Mouse (Mus musculus): ENCODE results near the gene Fam83g.

Fam83g gene

GRCm38 (mm10) chr11:61652686-61653447 is 31.0 kb upstream of the Fam83g start, which contains the start of gene Grap:
Grap (plus strand) TSS chr11:61653265.
- DNase-seq: no peak

DNA sequence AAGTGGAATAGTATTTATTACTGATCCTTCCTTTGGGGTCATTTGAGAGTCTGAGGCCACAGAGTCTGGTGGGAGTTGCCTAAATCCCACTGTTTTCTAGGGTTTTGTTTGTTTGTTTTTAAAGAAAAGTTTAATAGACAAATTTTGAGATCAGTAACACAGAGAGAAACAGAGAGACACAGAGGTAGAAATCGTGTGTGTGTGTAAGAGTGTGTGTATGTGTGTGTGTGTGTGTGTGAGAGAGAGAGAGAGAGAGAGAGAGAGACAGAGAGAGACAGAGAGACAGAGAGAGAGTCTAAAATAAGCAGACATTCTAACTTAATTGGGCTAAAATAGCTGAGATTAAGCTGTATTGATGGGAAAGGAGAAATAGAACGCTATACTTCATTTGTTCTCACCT is 30.3 kb upstream of the Fam83g start:
- DNase-seq: no peak

- DNase-seq: no peak
Measured at GRCm38 (mm10) chr11:61654786-61655311, 29.0 kb upstream of the Fam83g start.

GRCm38 (mm10) chr11:61655649-61656048 is 28.2 kb upstream of the Fam83g start:
- DNase-seq: no peak

DNA sequence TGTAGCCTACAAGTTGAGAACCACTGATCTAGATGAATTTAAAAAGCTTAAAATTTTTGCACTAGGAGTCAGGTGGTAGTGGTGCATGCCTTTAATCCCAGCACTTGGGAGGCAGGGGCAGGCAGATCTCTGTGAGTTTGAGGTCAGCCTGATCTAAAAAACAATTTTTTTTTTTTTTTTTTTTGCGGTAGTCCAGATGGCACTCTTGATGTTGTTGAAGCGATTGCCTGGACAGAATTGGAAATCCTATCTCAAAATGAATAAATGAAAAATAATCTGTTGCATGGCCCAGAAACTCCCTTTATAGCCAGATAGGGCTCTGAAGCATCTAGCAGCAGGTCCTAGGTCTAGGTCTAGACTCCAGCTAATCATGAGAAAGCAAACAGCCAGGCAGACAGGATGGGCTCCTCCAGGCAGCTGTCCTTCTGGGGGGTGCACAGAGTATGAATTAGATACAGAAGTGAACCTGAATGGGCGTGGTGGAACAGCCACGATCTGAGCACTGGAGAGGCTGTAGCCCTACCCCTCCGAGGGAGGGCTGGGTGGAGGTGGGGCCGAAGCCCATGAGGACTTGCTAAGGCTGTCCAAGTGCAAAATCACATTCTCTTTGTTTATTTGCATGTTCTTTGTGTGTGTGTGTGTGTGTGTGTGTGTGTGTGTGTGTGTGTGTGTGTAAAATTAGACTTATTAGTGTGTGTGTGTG is 27.6 kb upstream of the Fam83g start:
- DNase-seq: no peak

DNA sequence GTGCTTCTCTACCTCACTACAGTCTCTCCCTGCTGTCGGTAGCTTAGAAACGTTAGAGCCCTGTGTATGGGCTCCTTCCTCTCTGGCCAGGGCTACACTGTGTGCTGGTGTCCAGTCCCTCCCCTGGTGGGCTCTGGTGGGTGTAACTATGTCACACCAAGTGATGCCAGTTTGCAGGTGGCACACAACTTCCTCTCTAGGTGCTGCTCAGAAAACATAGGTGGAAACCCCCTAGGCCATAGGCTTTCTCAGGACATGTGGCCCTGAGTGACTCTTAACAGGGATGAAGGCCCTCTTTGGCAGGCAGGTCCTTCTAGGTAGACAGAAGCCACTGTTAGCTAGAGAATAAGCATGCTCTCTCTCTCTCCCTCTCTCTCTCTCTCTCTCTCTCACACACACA is 26.5 kb upstream of the Fam83g start:
- DNase-seq: no peak

- no peak for DNase-seq
Measured at GRCm38 (mm10) chr11:61658360-61658922, 25.4 kb upstream of the Fam83g start.

DNA sequence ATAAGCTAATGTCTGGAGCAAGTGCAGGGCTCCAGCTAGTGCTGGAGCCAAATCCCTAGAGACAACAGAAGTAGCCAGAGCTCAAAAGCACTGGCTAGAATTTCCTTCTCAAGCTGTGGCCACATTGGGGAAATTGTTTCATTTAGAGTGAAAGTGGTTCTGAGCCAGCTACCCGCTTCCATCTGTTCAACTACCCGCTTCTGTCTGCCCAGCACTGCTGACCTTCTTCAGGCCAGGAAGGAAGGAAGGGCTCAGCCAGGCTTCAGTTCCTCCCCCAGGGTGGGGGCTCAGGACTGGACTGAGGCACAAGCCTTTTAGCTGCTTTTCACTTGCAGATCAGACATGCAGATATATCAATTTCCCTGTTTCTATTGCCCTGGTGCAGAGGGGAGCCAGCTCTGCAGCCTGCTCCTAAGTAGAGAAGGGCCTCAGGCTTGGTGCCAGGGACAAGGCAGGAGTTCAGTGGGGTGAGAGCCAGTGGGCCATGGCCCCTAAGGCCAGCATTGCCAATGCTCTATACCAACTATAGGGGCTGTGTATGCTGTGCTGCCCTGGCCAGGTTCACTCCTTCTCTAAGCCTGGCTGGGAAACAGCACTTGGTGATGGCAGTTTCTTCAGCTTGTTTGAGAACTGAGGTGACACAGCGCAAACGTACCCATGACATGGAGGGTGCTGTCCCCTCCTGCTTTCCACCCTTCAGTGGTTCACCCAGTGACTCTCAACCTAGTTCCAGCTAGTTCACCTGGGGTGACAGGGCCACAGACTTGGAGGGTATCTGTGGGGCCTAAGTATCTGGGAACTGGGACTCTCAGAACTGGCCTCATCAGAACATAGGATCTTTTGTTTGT is 24.7 kb upstream of the Fam83g start:
- DNase-seq: no peak

DNA sequence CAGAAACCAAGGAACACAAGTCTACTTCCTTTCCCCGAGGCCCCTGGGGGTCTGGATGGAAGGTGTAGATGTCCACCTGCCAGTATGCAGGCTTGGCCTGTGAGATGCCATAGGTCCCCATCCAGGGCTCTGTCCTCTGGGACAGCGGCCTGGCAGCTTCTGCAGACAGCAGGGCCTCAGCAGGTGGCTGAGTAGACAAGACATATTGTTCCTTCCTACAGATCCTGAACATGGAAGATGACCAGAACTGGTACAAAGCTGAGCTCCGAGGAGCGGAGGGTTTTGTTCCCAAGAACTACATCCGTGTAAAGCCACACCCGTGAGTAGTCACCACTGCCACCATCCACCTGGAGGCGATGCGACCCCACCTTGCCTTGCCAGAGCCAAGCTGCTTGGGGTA is 23.9 kb upstream of the Fam83g start:
- DNase-seq: no peak

DNA sequence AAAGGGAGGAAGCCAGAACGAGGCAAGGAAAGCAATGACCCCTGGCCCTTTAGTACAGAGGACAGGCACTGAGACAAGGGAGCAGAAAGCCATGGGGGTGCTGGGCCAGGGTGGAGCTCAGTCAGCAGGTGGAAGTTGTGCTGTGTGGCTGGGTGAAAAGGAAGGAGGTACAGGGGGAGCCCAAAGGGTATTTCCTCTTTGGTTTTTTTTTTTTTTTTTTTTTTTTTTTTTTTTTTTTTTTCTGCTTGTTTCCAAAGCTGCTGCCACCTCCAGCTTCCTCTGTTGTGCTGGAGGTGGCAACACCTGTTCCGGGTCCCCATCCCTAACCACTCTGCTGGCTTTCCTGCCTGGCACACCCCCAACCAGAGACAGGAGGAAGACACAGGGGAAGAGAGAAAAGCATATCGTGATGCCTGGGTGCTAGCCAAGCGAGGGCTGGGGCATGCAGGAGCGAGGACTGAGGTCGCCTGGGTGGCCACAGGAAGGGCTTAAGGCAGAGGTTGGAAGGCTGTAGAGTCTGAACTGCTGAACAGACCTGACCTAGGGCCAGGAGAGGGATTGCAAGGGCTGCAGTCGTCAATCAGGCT is 23.0 kb upstream of the Fam83g start:
- DNase-seq: no peak

- no peak for DNase-seq
Measured at GRCm38 (mm10) chr11:61662189-61662588, 21.7 kb upstream of the Fam83g start.

DNA sequence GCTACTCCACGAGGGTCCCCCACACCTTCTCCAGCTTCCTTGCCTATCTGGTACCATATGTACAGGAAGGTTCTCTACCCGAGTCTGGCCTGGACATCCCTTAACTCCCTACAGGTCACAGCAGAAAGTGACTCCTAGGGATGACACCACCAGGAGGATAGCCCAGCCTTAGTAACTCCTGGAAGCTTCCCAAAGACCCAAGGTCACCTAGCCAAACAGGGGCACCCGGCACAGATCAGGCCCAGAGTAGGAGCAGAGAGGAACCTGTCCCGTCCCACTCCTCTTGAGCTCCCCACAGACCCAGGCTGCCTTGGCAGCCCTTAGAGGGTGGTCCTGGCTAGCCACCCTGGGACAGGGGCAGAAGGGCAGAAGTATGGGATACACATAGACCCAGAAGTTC is 18.5 kb upstream of the Fam83g start:
- no peak for DNase-seq

DNA sequence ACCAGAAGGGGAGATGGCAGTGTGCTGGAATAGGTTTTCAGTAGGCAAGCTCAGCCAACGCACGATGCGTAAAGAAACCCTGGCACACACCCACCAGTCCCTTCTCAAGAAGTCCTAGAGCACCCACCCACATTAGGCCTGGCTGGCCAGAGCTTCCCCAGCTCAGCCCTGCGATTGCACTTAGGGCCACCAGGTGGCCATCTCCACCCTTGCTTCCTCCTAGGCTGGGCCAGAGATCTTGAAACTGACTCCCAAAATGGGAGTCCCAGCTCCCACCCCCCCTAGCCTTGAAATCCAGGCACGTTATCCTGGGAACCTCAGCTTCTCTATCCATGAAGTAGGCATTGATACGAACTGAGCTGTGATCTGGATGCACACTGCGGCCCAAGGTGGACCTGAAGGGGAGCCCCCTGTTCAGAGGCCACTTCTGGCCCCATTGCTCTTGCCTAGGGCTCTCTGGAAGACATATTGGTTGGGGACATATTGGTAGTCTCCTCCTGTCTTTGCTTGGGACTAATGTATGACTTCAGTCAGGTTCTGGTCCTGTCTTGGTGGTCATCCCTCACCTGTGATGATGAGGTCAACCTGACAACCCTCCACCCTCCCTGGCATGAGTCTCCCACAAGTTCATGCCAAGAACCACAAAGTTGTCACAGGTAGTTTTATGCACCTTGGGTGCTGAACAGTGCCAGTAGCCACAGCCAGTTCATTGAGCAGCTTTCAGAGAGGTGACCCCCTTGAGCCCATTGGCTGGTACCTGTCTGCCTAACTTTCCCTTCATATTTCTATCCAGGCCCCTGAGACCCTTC is 17.7 kb upstream of the Fam83g start:
- peak; percentile 49 for DNase-seq

DNA sequence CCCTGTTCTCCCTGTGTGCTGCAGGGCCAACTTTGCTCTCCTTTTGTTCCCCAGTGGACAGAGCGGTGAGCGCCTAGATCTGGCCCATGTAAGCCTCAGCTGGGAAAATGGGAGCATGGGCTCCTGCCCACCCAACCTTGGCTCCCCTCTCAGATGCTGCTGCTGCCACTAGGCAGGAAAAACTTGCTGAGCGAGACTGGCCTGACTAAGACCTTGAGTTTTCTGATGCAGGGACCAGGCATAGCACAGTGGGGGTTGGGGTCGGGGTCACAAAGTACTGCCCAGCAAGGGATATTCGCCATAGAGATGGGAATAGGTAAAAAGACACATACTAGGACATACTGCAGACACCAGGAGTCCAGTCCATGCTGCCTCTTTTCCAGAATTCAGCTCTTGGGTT is 16.6 kb upstream of the Fam83g start:
- DNase-seq: no peak

- DNase-seq: no peak
Measured at GRCm38 (mm10) chr11:61667782-61668181, 16.1 kb upstream of the Fam83g start.

DNA sequence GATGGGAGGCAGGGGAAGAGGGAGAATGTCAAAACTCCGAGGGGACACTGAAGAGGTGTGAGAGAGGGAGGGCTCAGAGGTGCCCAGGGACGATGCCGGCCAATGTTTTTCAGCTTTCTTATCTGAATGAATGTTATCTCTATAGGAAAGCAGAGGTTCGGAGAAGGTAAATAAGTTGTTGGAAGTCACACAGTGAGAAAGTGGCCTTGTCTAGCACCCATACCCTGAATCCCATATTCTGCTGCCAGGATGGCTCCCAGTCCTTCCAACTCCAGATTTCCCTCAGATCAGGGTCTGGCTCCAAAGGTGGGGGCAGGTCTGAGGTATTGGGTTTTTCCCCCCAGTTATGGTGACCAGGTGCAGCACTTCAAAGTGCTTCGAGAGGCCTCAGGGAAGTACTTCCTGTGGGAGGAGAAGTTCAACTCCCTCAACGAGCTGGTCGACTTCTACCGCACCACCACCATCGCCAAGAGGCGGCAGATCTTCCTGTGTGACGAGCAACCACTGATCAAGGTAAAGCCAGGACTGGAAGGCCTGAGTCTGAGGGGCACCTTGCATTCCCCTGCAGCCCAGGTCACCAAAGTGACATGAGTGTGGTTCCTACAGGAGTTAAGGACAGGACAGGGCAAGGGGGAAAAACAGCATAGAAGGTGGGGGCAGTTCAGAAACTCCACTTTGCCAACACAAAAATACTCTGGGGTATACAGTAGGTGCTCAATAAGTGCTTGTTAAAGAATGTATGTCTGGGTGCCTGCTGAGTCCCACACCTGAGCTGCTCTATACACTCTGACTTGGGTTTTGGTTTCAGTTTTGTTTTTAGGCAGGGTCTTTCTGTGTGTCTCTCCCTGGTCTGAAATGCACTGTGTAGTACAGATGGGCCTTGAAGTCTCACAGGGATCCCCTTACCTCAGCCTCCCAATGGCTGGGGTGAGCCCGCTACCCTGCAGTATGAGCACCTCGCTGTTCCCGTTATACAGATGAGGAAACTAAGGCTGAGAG is 14.1 kb upstream of the Fam83g start:
- no peak for DNase-seq

DNA sequence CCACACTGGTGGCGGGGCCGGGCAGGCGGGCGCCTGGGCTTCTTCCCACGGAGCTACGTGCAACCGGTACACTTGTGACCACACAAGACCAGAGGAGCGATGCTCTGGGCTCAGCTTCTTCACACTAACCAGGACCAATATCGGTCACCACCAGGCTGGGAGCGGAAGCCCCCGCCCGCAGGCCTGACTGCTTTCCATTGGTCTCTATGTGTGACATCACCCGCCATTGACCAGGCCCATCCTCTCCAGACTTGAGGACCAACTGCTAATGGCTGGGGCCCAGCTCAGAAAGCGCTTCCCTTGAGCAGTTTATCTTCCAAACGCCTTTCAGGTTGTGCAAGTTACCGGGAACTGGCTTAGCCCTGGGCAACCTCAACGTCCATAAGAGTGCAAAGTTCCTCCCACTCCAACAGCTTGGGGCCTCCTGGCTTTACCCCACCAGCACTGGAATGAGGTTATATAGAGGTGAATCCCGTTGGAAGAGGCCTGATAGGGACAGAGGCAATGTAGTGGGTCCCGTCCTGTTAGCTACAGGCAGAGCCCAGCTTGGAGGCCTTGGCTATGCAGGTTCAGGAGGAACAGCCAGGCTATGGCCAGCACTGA is 12.0 kb upstream of the Fam83g start:
- DNase-seq: no peak

- DNase-seq: peak; percentile 54
Measured at GRCm38 (mm10) chr11:61673686-61674085, 10.2 kb upstream of the Fam83g start.

DNA sequence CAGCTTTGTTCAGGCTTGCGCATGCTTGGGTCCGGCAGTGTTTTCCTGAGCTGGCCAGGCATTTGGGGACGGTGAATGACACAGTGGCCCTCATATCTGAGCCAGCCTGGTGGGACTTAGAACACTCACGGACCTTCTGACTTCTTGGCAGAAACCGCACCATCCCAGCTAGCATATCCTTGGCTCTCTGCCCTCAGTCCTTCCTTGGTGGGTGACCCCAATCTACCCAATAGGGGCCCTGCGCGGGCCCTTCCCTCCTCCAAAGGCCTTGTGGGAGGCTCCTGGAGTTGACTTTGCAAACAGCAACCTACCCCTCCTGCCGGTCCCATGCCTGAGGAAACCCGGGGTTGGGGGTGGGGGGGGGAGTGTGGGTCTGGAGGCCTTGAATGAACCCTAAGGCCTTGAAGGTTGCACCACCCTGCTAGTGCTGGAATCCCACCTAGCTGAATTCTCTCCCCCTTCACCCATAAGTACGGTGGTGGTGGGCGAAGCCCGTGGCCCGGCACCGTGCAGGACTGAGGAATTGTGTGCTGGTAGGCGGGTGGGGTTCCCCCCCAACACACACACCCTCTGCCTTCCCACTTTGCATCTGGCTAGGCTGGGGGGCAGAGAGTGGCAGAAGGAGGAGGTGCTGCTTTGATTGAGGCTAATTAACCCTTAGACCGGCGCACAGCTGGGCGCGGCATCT is 9.6 kb upstream of the Fam83g start:
- DNase-seq: no peak

All from right cerebral cortex, postnatal 14 days (tissue).